Mouse (Mus musculus) embryonic facial prominence, embryonic 13.5 days (tissue): ENCODE measurements around the gene Slc44a2. TPM values are rescaled to one million over a fixed set of nuclear protein-coding genes. Genes with fewer than 3 reads are reported as not detected.
"Not testable (repeated sequence)": the region's sequence is repeated elsewhere in the genome, so short reads cannot be mapped to it uniquely, and the experiment has no call there.

Source experiments
- ATAC-seq: fragments of 200-750 bp; cut with Nextera tagmentation; 2 replicates; pipeline ENCODE4 v1.8.0; 2017; ENCODE audit warnings: low read depth; ENCODE audit not compliant: insufficient number of reproducible peaks, insufficient read depth, low FRiP score, low TSS enrichment
- H3K27ac ChIP-seq: fragments of 300-500 bp; sonication (generic); 2 replicates; pipeline ENCODE4 v1.5.1; 2015; ENCODE audit warnings: moderate library complexity, mild to moderate bottlenecking, inconsistent platforms
- H3K27me3 ChIP-seq: fragments of 300-500 bp; sonication (generic); 2 replicates; pipeline ENCODE4 v1.6.1; 2015; ENCODE audit warnings: mild to moderate bottlenecking, inconsistent platforms
- H3K36me3 ChIP-seq: fragments of 300-500 bp; sonication (generic); 2 replicates; pipeline ENCODE4 v1.6.1; 2015; ENCODE audit warnings: mild to moderate bottlenecking, inconsistent platforms
- H3K4me1 ChIP-seq: fragments of 300-500 bp; sonication (generic); 2 replicates; pipeline ENCODE4 v1.6.1; 2015; ENCODE audit warnings: inconsistent platforms
- H3K4me2 ChIP-seq: fragments of 300-500 bp; sonication (generic); 2 replicates; pipeline ENCODE4 v1.6.1; 2015; ENCODE audit warnings: moderate library complexity, mild to moderate bottlenecking, inconsistent platforms
- H3K4me3 ChIP-seq: fragments of 300-500 bp; sonication (generic); 2 replicates; pipeline ENCODE4 v1.5.1; 2015; ENCODE audit warnings: mild to moderate bottlenecking, inconsistent platforms
- H3K9ac ChIP-seq: fragments of 300-500 bp; sonication (generic); 2 replicates; pipeline ENCODE4 v1.6.1; 2015; ENCODE audit warnings: mild to moderate bottlenecking, inconsistent platforms
- H3K9me3 ChIP-seq: fragments of 300-500 bp; sonication (generic); 2 replicates; pipeline ENCODE4 v1.6.1; 2016; ENCODE audit warnings: inconsistent platforms
- WGBS: fragments of 180-500 bp; shearing (Covaris S2); methylation state at CpG from one replicate; pipeline ENCODE4 v1.1.7; 2015; ENCODE audit warnings: mixed read lengths; 5-methylcytosine and 5-hydroxymethylcytosine counted together
- polyA plus RNA-seq: library from polyadenylated mRNA; unstranded; fragments of >200 nt; fragmentation: Nextera tagmentation; extraction: Ambion mirVana; gene quantifications from 2 replicates; pipeline ENCODE4 v1.2.1, GENCODE M21; 2015

The Slc44a2 gene
- polyA plus RNA-seq, 1 experiment from 2014 or later, result 120 TPM

- no peaks in the 10 kb centered on the region for H3K27me3 ChIP-seq
- peaks cover 17% of the 10 kb centered on the region for H3K4me1 ChIP-seq
- no peak overlapping the region for H3K27ac ChIP-seq
- WGBS, result 85% methylated on average over 19 of the region's 19 CpGs
- peak overlapping the region; percentile 94 for H3K4me2 ChIP-seq
- H3K36me3 ChIP-seq, result peaks cover 12% of the 10 kb centered on the region; the same call in 1 of the 2 replicates
- H3K4me3 ChIP-seq, result peak overlapping the region; percentile 81
- H3K9ac ChIP-seq, result peak overlapping the region; percentile 88
- ATAC-seq, result no peak
- no peaks in the 10 kb centered on the region for H3K9me3 ChIP-seq
These were observed 1.9 kb downstream of the Slc44a2 start for GRCm38 (mm10) chr9:21322211-21322916.

- not testable (repeated sequence) for H3K4me2 ChIP-seq, H3K27ac ChIP-seq, H3K27me3 ChIP-seq, H3K9ac ChIP-seq, H3K9me3 ChIP-seq, H3K4me3 ChIP-seq, ATAC-seq
- peaks cover 12% of the 10 kb centered on the region; the same call in 1 of the 2 replicates for H3K36me3 ChIP-seq
- peaks cover 17% of the 10 kb centered on the region for H3K4me1 ChIP-seq
- WGBS, result 86% methylated on average over 8 of the region's 8 CpGs
These were observed 2.4 kb downstream of the Slc44a2 start for GRCm38 (mm10) chr9:21322917-21323297.

GRCm38 (mm10) chr9:21324269-21324668, 3.8 kb downstream of the Slc44a2 start:
- Histone ChIP-seq H3K9ac (no peak overlapping the region), H3K27me3 (no peaks in the 10 kb centered on the region), H3K4me3 (no peak overlapping the region), H3K4me1 (peaks cover 17% of the 10 kb centered on the region), H3K4me2 (no peak overlapping the region), H3K36me3 (peaks cover 12% of the 10 kb centered on the region; the same call in 1 of the 2 replicates), H3K27ac (no peak overlapping the region), H3K9me3 (no peaks in the 10 kb centered on the region)
- 88% methylated on average over 11 of the region's 11 CpGs for WGBS
- no peak for ATAC-seq

- H3K9me3 ChIP-seq, result no peaks in the 10 kb centered on the region
- no peak for ATAC-seq
- H3K27me3 ChIP-seq, result no peaks in the 10 kb centered on the region
- H3K27ac ChIP-seq, result no peak overlapping the region
- no peak overlapping the region for H3K4me3 ChIP-seq
- H3K4me1 ChIP-seq, result peaks cover 9% of the 10 kb centered on the region
- no peak overlapping the region for H3K9ac ChIP-seq
- no peak overlapping the region for H3K4me2 ChIP-seq
- 74% methylated on average over 3 of the region's 3 CpGs for WGBS
- peaks cover 16% of the 10 kb centered on the region; the same call in 1 of the 2 replicates for H3K36me3 ChIP-seq
These were observed 7.1 kb downstream of the Slc44a2 start for GRCm38 (mm10) chr9:21327569-21327968.

- Histone ChIP-seq H3K27ac (no peak overlapping the region), H3K27me3 (no peaks in the 10 kb centered on the region), H3K4me3 (no peak overlapping the region), H3K9ac (no peak overlapping the region), H3K9me3 (no peaks in the 10 kb centered on the region), H3K4me2 (no peak overlapping the region), H3K4me1 (peaks cover 14% of the 10 kb centered on the region), H3K36me3 (peaks cover 16% of the 10 kb centered on the region; the same call in 1 of the 2 replicates)
- 77% methylated on average over 3 of the region's 3 CpGs for WGBS
- ATAC-seq, result no peak
These were observed 7.5 kb downstream of the Slc44a2 start for GRCm38 (mm10) chr9:21328041-21328440.

- H3K9me3 ChIP-seq, result no peaks in the 10 kb centered on the region
- WGBS, result 76% methylated on average over 3 of the region's 5 CpGs
- peaks cover 18% of the 10 kb centered on the region for H3K4me1 ChIP-seq
- H3K4me2 ChIP-seq, result no peak overlapping the region
- no peak for ATAC-seq
- H3K9ac ChIP-seq, result no peak overlapping the region
- H3K36me3 ChIP-seq, result peaks cover 16% of the 10 kb centered on the region; the same call in 1 of the 2 replicates
- no peak overlapping the region for H3K27ac ChIP-seq
- H3K27me3 ChIP-seq, result no peaks in the 10 kb centered on the region
- H3K4me3 ChIP-seq, result no peak overlapping the region
These were observed 8.5 kb downstream of the Slc44a2 start for GRCm38 (mm10) chr9:21329041-21329440.

GRCm38 (mm10) chr9:21329699-21330289, 9.3 kb downstream of the Slc44a2 start:
- 93% methylated on average over 10 of the region's 10 CpGs for WGBS
- H3K36me3 ChIP-seq, result peaks cover 13% of the 10 kb centered on the region; the same call in 1 of the 2 replicates
- H3K9me3 ChIP-seq, result no peaks in the 10 kb centered on the region
- ATAC-seq, result no peak
- peaks cover 18% of the 10 kb centered on the region for H3K4me1 ChIP-seq
- H3K27me3 ChIP-seq, result no peaks in the 10 kb centered on the region
- no peak overlapping the region for H3K4me2 ChIP-seq
- no peak overlapping the region for H3K27ac ChIP-seq
- H3K4me3 ChIP-seq, result no peak overlapping the region
- H3K9ac ChIP-seq, result no peak overlapping the region

GRCm38 (mm10) chr9:21331365-21332140, 11.1 kb downstream of the Slc44a2 start:
- Histone ChIP-seq H3K27ac (peak overlapping the region; percentile 58; the same call in 1 of the 2 replicates), H3K4me1 (peaks cover 19% of the 10 kb centered on the region), H3K27me3 (no peaks in the 10 kb centered on the region), H3K4me3 (no peak overlapping the region), H3K4me2 (no peak overlapping the region), H3K36me3 (peaks cover 6% of the 10 kb centered on the region; the same call in 1 of the 2 replicates), H3K9me3 (no peaks in the 10 kb centered on the region), H3K9ac (no peak overlapping the region)
- 91% methylated on average over 12 of the region's 12 CpGs for WGBS
- no peak for ATAC-seq

- 0 out of 2 replicates have a peak, but pooled peaks cover 4% of the 10 kb centered on the region for H3K36me3 ChIP-seq
- no peak for ATAC-seq
- peak overlapping the region; percentile 24; the same call in 1 of the 2 replicates for H3K4me2 ChIP-seq
- peak overlapping the region; percentile 58 for H3K27ac ChIP-seq
- H3K9me3 ChIP-seq, result no peaks in the 10 kb centered on the region
- WGBS, result 29% methylated on average over 9 of the region's 9 CpGs
- no peaks in the 10 kb centered on the region for H3K27me3 ChIP-seq
- peaks cover 25% of the 10 kb centered on the region for H3K4me1 ChIP-seq
- peak overlapping the region; percentile 17; the same call in 1 of the 2 replicates for H3K9ac ChIP-seq
- H3K4me3 ChIP-seq, result no peak overlapping the region
These were observed 11.9 kb downstream of the Slc44a2 start for GRCm38 (mm10) chr9:21332161-21333061.

- H3K27ac ChIP-seq, result no peak overlapping the region
- no peak overlapping the region for H3K4me3 ChIP-seq
- H3K9me3 ChIP-seq, result no peaks in the 10 kb centered on the region
- H3K9ac ChIP-seq, result 0 out of 2 replicates have a peak overlapping the region, but pooled peaks have one; percentile 17
- no peak for ATAC-seq
- H3K36me3 ChIP-seq, result 0 out of 2 replicates have a peak, but pooled peaks cover 4% of the 10 kb centered on the region
- H3K27me3 ChIP-seq, result no peaks in the 10 kb centered on the region
- WGBS, result 76% methylated on average over 1 of the region's 1 CpGs
- H3K4me2 ChIP-seq, result no peak overlapping the region
- peaks cover 32% of the 10 kb centered on the region for H3K4me1 ChIP-seq
These were observed 13.0 kb downstream of the Slc44a2 start for GRCm38 (mm10) chr9:21333523-21333922.

GRCm38 (mm10) chr9:21334747-21335146, 14.2 kb downstream of the Slc44a2 start:
- H3K36me3 ChIP-seq, result peaks cover 9% of the 10 kb centered on the region
- no peak for ATAC-seq
- no peaks in the 10 kb centered on the region for H3K27me3 ChIP-seq
- H3K4me2 ChIP-seq, result no peak overlapping the region
- H3K4me1 ChIP-seq, result peaks cover 32% of the 10 kb centered on the region
- H3K27ac ChIP-seq, result no peak overlapping the region
- no peak overlapping the region for H3K9ac ChIP-seq
- no peaks in the 10 kb centered on the region for H3K9me3 ChIP-seq
- H3K4me3 ChIP-seq, result no peak overlapping the region
